Mouse (Mus musculus): ENCODE results near the gene Ppp1r13b.
"Not testable (repeated sequence)": the region's sequence is repeated elsewhere in the genome, so short reads cannot be mapped to it uniquely, and the experiment has no call there.

Ppp1r13b gene

DNA sequence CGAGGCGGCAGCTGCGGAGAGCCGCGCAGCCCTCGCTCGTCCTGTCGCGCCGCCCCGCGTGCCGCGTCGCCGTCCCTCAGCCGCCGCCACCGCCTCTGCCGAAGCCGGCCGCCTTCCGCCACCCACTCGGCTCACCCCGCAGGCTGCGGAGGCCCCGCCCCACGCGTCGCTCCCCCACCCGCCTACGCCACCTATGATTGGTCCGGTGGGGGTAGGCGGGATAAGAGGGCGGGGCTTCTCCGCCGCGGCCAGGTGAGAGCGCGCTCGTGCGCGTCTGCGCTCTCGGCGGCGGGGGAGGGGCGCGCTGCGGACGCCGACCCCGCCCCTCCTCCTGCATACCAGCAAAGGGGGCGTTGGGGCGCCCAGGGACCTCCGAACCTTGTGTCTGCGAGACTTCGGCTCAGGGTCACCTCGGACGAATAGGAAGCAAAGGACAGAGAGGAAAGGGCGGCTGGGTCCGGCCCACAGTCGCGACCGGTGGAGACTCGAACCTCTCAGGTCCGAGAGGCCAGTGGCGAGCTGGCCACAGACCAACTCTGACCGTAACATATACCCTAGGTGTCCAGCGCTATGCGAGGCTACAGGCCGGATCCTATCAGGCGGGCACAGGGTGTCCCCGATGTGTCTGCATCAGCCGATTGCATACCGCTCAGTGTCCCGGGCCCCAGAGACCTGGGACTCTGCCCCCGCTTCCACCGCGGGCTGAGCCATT lies at the start of gene Ppp1r13b:
Gene Ppp1r13b (minus strand): TSS at position 141 of the 712 bp plus-strand sequence.
- peak; percentile 87 for DNase-seq (ENCODE audit: extremely low spot score, low spot score)

- DNase-seq (ENCODE audit: extremely low spot score, low spot score) = no peak
Observed at GRCm38 (mm10) chr12:111956173-111956572, 48.3 kb upstream of the Ppp1r13b start.

DNA sequence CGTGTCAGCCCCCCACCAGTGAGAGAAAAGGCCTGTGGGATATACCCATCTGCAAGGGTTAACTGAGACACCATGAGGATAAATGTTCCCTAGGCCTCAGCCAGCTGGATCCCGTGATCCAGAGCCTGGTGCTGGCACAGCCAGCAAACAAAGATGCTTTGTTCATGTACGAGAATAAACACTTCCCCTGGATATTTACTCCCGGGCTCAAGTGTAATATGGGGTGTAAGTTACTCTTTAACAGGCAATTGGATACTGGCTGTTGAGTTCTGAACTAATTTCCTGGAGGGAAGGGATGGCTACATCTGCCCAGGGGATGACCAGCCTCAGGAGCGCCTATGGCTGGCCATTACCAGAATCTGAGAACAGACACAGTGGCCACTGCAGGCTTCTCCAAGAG lies 43.8 kb upstream of the Ppp1r13b start:
- no peak for DNase-seq (ENCODE audit: extremely low spot score, low spot score)

- no peak for DNase-seq (ENCODE audit: extremely low spot score, low spot score)
Observed at GRCm38 (mm10) chr12:111950486-111950885, 42.6 kb upstream of the Ppp1r13b start.

DNA sequence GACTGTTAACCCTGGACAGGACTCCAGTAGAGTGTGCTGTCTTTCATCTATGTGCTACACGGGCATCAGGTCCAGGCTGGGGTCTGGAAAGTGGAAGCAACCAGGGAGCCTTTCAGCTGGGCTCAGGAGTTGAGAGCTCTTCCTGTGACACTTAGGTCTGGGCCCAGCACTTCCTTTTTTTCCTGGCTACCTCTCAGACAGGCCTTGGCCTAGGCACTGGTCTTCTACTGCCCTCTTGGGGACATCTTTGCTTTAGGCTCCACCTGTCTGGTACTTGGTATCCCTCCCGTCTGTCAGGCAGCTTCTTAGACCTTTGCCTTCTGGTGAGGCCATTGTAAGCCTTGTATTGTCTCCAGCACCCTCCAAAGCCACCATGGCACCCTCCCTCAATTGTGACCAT lies 38.8 kb upstream of the Ppp1r13b start:
- no peak for DNase-seq (ENCODE audit: extremely low spot score, low spot score)

GRCm38 (mm10) chr12:111945765-111946655 lies 38.1 kb upstream of the Ppp1r13b start:
- not testable (repeated sequence) for DNase-seq (ENCODE audit: extremely low spot score, low spot score)

- no peak for DNase-seq (ENCODE audit: extremely low spot score, low spot score)
Observed at GRCm38 (mm10) chr12:111945115-111945514, 37.2 kb upstream of the Ppp1r13b start.

GRCm38 (mm10) chr12:111944065-111944987 lies 36.4 kb upstream of the Ppp1r13b start:
- DNase-seq (ENCODE audit: extremely low spot score, low spot score) = not testable (repeated sequence)

DNA sequence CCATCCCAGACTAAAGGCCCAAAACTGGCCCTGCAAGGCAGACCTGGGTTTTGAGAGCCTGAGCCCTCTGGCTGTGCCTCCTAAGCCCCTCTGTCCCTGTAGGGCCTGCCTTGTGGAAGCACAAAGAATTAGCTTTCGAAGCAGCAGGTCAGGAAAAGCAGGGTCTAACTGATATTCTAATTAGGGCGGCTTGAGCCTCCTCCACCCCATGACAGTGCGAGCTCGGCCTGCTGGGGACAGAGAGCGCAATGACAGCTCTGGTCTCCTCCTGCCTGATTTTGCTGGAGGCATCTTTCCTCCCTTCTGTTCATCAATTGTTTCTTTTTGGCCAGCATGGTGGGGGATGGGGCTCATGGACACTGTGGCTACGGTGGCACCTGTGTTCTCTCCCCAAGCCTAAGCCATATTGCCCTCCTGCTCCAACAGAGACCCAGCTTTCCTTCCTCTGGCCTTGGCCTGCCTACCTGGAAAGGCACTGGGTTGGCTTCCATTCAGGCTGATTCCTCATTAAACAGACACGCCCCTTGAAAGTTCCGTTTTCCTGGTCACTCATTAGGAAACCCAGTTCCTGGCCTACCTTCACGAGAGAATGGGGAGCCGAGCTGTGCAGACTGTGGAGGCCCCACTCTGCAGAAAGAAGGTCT lies 35.6 kb upstream of the Ppp1r13b start:
- no peak for DNase-seq (ENCODE audit: extremely low spot score, low spot score)

GRCm38 (mm10) chr12:111938623-111939177 lies 30.8 kb upstream of the Ppp1r13b start:
- DNase-seq (ENCODE audit: extremely low spot score, low spot score) = peak; percentile 60

- DNase-seq (ENCODE audit: extremely low spot score, low spot score) = no peak
Observed at GRCm38 (mm10) chr12:111936706-111937550, 29.0 kb upstream of the Ppp1r13b start.

- no peak for DNase-seq (ENCODE audit: extremely low spot score, low spot score)
Observed at GRCm38 (mm10) chr12:111933971-111934370, 26.1 kb upstream of the Ppp1r13b start.

DNA sequence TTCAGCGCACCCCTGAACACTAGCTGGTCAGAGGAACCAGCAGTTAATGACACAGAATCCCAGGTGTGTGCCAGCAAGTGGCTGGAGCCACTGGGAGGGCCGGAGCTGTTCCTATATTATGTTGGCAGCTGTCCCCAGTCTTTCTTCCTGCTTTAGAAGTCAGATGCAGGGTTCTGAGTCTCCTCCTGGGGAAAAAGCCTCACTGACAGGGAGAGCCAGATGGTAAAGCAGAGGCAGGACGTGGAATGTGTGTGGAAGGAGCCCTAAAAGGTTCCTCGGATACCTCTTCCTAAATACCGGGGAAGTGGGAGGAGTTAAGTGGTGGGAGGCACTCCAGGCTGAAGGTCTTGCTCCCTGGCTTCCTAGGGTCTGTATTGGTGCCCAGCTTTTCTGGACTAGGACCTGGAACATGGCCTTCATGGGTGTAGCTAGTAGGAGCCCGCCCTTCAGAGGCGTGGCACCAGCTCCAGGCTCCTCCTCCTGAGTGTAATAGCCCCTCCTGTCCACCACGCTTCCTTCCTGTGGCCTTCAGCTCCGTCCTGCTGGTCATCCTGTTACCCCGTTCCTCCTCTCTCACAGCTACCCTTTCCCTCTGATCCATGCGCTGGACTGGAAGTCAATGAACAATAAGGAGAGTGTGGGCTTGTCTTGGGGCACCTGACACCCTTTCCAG lies 25.3 kb upstream of the Ppp1r13b start:
- DNase-seq (ENCODE audit: extremely low spot score, low spot score) = no peak

- no peak for DNase-seq (ENCODE audit: extremely low spot score, low spot score)
Observed at GRCm38 (mm10) chr12:111932513-111932912, 24.6 kb upstream of the Ppp1r13b start.

DNA sequence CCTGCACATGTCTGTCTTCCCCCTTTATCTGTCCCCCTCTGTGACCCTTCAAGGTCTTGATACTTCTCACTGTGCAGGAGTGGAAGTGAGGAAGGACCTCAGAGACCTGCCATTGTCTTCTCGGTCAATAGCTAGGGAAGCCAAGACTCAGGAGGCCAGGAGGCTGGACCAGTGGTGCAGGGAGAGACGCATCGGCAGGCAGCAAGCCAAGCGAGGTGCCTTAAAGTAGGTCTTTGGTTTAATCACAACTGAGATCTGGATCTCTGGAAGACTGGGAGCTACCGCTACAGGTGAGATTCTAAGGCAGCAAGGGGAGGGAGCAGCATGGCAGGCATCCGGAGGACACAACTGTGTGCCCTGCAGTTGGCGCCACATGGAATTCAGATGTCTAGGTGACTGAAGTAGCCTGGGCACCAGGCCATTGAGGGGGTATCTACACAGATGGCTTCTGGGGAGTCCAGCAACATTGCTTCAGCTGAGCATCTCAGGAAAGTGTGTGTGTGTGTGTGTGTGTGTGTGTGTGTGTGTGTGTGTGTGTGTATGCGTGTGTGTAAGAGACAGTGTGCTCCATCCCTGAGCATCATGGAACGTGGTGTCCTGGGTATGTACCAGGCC lies 23.6 kb upstream of the Ppp1r13b start:
- no peak for DNase-seq (ENCODE audit: extremely low spot score, low spot score)

GRCm38 (mm10) chr12:111928411-111928966 lies 20.6 kb upstream of the Ppp1r13b start:
- DNase-seq (ENCODE audit: extremely low spot score, low spot score) = no peak

DNA sequence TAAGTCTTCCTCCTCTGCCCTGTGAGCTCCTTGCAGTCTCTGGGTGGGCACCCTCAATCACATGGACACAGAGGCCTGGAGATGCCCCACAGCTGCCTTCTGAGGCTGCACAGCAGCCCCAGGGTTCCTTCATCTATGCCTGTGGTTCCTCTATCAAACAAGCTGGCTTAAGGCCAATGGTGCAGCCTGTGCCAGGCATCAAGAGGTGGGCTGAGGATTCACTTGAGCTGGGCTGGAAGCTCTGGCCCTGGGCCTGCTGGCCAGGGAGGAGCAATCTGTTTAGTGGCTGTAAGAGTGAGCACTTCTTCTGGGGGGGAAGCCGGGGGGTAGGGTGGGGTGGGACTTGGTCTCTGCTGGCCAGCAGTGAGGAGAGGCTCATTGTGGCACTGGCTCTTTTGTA lies 19.4 kb upstream of the Ppp1r13b start:
- no peak for DNase-seq (ENCODE audit: extremely low spot score, low spot score)

DNA sequence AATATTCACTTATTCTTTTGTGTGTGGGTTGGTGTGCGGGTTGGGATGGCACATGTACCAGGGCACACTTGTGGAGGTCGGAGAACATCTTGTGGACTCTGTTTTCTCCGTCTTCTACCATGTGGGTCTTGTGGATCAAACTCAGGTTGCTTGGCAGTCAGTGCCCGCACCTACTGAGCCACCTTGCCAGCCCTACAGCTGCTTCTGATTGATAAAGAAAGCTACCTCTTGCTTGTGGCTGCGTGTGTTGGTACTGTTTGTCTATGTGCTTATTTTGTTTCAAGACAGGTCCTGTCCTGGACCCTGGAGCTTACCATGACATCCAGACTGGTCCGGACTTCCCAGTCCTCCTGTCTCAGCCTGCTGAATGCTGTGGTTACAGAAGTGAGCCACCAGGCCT lies 15.2 kb upstream of the Ppp1r13b start:
- no peak for DNase-seq (ENCODE audit: extremely low spot score, low spot score)

All from neural tube, embryonic 10.5 days (tissue).